Mouse (Mus musculus) liver, embryonic 15.5 days (tissue): Measurements from ENCODE around the gene Ucp3. TPM values are rescaled to one million over a fixed set of nuclear protein-coding genes. Genes with fewer than 3 reads are reported as not detected.

Experiments used
- ATAC-seq: fragments of 200-750 bp; cut with Nextera tagmentation; 2 replicates; pipeline ENCODE4 v1.8.0; 2017; ENCODE audit warnings: moderate number of reproducible peaks, mild to moderate bottlenecking, moderate library complexity; ENCODE audit not compliant: insufficient read depth
- H3K27ac ChIP-seq: fragments of 300-500 bp; sonication (generic); replicated peaks from 2 replicates; pipeline ENCODE4 v1.5.1; 2015; ENCODE audit warnings: mild to moderate bottlenecking, inconsistent platforms
- H3K27me3 ChIP-seq: fragments of 300-500 bp; sonication (generic); 2 replicates; pipeline ENCODE4 v1.6.1; 2015; ENCODE audit warnings: mild to moderate bottlenecking, inconsistent platforms
- H3K36me3 ChIP-seq: fragments of 300-500 bp; sonication (generic); replicated peaks from 2 replicates; pipeline ENCODE4 v1.6.1; 2015; ENCODE audit warnings: moderate library complexity, mild to moderate bottlenecking, inconsistent platforms
- H3K4me1 ChIP-seq: fragments of 300-500 bp; sonication (generic); replicated peaks from 2 replicates; pipeline ENCODE4 v1.6.1; 2015; ENCODE audit warnings: inconsistent platforms
- H3K4me2 ChIP-seq: fragments of 300-500 bp; sonication (generic); 2 replicates; pipeline ENCODE4 v1.6.1; 2015; ENCODE audit warnings: moderate library complexity, mild to moderate bottlenecking, inconsistent platforms
- H3K4me3 ChIP-seq: fragments of 300-500 bp; sonication (generic); replicated peaks from 2 replicates; pipeline ENCODE4 v1.5.1; 2015; ENCODE audit warnings: mild to moderate bottlenecking, inconsistent platforms
- H3K9ac ChIP-seq: fragments of 300-500 bp; sonication (generic); 2 replicates; pipeline ENCODE4 v1.6.1; 2015; ENCODE audit warnings: moderate library complexity, mild to moderate bottlenecking, inconsistent platforms
- H3K9me3 ChIP-seq: fragments of 300-500 bp; sonication (generic); replicated peaks from 2 replicates; pipeline ENCODE4 v1.6.1; 2016; ENCODE audit warnings: inconsistent platforms
- WGBS: fragments of 180-500 bp; shearing (Covaris S2); methylation state at CpG from one replicate; pipeline ENCODE4 v1.1.7; 2015; ENCODE audit warnings: mixed read lengths; ENCODE audit not compliant: insufficient replicate concordance; 5-methylcytosine and 5-hydroxymethylcytosine counted together
- polyA plus RNA-seq: library from polyadenylated mRNA; unstranded; fragments of >200 nt; fragmentation: Nextera tagmentation; extraction: Ambion mirVana; gene quantifications from 2 replicates; pipeline ENCODE4 v1.2.1, GENCODE M21; 2015

Gene Ucp3
- polyA plus RNA-seq, 1 experiment from 2014 or later: 0.06 TPM

DNA sequence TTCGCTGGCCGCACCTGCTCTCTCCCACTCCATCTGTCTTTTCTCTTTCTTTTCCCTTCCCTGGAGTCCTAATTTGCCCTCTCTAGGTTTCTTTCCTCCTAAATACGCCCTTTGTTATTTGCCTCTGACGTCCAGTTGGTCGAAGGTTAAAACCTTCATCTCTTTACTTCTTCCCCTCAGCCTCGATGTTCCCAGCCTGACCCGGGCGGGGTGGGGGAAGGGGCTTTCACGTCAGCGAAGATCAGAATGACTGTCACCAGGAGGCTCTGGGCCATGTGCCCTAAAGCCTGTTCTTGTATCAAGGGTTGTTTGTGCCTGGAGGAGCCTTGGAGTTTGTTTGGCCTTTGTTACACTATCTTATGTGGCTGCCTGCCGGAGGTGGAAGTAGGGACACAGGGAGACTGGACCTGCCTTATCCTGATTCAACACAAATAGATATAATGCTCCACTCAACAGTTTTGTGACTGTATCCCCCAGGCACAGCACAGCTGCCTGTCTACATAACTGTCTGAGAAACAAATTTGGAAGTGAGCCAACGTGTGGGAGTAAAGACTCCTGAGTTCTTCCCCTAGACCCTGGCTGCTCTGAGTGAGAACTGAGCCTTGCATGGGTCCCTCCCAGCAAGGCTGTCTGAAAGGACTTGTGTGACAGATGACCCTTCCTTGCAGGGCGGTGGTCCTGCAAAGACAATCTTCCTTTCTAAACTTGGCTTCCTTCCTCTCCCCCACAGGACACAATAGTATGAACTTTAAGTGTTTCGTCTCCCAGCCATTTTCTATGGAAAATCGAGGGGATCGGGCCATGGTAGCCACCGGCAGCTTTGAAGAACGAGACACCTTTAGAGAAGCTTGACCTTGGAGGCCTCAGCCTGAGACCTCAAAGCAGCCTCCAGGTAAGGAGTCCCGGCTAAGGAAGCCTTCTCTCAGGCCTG is 21.0 kb downstream of the Ucp3 start:
- no peaks in the 10 kb centered on the region for H3K9me3 ChIP-seq
- no peaks in the 10 kb centered on the region for H3K27me3 ChIP-seq
- H3K36me3 ChIP-seq: peaks cover 48% of the 10 kb centered on the region
- H3K4me2 ChIP-seq: peak overlapping the region; percentile 93
- H3K4me3 ChIP-seq: peak overlapping the region; percentile 79
- peaks cover 60% of the 10 kb centered on the region for H3K4me1 ChIP-seq
- peak; percentile 3 for ATAC-seq
- 12% methylated on average over 19 of the region's 19 CpGs for WGBS
- H3K9ac ChIP-seq: peak overlapping the region; percentile 90
- H3K27ac ChIP-seq: peak overlapping the region; percentile 93

DNA sequence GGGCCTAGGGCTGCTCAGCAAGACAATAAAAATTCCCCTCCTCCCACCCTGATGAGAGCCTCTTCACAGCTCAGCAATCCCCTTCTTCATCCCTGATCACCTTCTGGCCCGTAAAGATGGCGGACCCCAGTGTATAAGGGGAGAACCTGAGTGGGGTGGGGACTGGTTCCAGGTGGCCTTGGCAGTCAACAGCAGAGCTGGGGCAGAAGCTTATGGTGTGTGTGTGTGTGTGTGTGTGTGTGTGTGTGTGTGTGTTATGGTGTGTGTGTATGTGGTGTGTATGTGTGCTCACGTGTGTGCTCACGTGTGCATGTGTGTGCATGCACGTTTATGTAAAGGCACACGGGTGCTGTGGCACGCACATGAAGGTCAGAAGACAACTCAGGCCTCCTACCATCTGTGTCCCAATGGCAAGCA is 21.6 kb downstream of the Ucp3 start:
- 40% methylated on average over 7 of the region's 7 CpGs for WGBS
- no peaks in the 10 kb centered on the region for H3K27me3 ChIP-seq
- peak overlapping the region; percentile 93 for H3K27ac ChIP-seq
- H3K36me3 ChIP-seq: peaks cover 55% of the 10 kb centered on the region
- no peak for ATAC-seq
- H3K4me1 ChIP-seq: peaks cover 66% of the 10 kb centered on the region
- peak overlapping the region; percentile 93 for H3K4me2 ChIP-seq
- H3K9me3 ChIP-seq: no peaks in the 10 kb centered on the region
- peak overlapping the region; percentile 79 for H3K4me3 ChIP-seq
- peak overlapping the region; percentile 90 for H3K9ac ChIP-seq

DNA sequence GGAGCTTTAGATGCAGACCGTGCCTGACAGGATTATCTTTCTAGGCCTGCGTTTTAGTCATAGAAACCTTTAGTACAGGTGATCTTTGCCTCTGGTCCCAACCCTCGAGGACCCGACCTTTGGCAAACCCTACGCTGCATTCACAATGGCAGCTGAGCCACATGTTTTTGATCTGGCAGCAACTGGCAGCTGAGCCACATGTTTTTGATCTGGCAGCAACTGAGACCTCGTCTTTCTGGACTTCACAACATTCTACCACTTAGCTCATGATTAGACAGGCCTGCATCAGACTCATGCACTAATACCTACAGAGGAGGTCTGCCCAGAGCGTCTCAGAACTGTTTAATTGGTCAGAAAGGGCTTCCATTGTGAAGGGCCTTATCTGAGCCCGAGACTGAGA is 22.3 kb downstream of the Ucp3 start:
- peak overlapping the region; percentile 79 for H3K4me3 ChIP-seq
- 21% methylated on average over 8 of the region's 8 CpGs for WGBS
- H3K4me2 ChIP-seq: peak overlapping the region; percentile 93
- H3K27ac ChIP-seq: peak overlapping the region; percentile 93
- peak overlapping the region; percentile 90 for H3K9ac ChIP-seq
- H3K27me3 ChIP-seq: no peaks in the 10 kb centered on the region
- ATAC-seq: no peak
- H3K4me1 ChIP-seq: peaks cover 73% of the 10 kb centered on the region
- H3K9me3 ChIP-seq: no peaks in the 10 kb centered on the region
- peaks cover 61% of the 10 kb centered on the region for H3K36me3 ChIP-seq

DNA sequence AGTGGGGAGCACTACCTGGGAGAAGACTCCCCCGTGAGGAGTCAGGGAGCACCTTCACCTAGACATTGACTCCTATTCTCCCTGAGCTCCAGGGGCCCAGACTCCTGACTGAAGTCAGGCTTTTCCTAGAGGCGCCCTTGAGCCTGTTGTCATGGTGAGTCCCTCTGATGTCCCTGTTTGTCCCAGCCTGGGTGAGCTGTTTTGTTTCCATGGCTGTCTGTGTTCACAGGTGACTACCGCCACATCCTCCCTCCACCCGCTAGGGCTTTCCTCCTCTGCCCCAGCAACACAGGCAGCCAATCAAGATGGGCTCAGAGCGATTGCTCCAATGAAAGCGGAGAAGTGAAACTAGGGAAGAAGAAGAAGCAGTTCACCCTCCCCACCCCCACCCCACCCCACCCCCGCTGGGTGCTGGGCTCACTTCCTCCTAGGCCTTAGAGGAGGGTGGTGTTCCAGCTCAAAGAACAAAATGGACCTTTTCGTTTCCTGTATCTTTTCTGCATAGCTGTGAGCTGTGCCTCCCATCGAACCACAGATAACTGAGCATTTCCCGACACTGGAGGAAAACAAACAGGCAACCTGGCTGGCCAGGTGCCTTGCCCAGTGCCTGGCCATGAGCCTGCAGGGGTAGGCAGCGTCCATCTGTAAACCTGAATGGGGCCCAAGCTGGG is 22.9 kb downstream of the Ucp3 start:
- H3K9ac ChIP-seq: peak overlapping the region; percentile 90
- H3K36me3 ChIP-seq: peaks cover 68% of the 10 kb centered on the region
- no peaks in the 10 kb centered on the region for H3K27me3 ChIP-seq
- peak overlapping the region; percentile 93 for H3K4me2 ChIP-seq
- ATAC-seq: peak; percentile 26
- H3K4me1 ChIP-seq: peaks cover 79% of the 10 kb centered on the region
- H3K4me3 ChIP-seq: peak overlapping the region; percentile 79
- WGBS: 15% methylated on average over 11 of the region's 11 CpGs
- peak overlapping the region; percentile 93 for H3K27ac ChIP-seq
- no peaks in the 10 kb centered on the region for H3K9me3 ChIP-seq

DNA sequence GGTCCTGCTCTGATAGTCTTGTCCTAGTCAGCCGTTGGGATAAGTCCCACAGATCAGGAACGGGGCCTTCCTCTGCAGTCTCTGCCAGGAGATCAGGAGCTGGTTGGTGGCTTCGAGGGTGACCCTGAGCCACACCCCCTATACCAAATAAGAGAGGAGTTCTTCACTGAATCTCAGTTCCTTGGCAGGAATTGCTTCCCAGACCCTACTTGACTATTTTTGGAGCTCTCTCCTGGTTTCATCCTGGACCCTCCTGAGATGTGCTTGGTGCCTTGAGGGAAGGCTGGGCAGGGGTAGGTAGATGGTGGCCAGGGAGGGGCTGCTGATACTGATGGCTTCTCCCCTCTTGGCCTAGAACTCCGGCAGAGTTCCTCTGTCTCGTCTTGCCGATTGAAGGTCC is 23.6 kb downstream of the Ucp3 start:
- Histone ChIP-seq H3K9ac (peak overlapping the region; percentile 90), H3K27ac (peak overlapping the region; percentile 93), H3K36me3 (peaks cover 69% of the 10 kb centered on the region), H3K27me3 (no peaks in the 10 kb centered on the region), H3K9me3 (no peaks in the 10 kb centered on the region), H3K4me3 (peak overlapping the region; percentile 79), H3K4me2 (peak overlapping the region; percentile 93), H3K4me1 (peaks cover 85% of the 10 kb centered on the region)
- 81% methylated on average over 6 of the region's 6 CpGs for WGBS
- ATAC-seq: no peak

DNA sequence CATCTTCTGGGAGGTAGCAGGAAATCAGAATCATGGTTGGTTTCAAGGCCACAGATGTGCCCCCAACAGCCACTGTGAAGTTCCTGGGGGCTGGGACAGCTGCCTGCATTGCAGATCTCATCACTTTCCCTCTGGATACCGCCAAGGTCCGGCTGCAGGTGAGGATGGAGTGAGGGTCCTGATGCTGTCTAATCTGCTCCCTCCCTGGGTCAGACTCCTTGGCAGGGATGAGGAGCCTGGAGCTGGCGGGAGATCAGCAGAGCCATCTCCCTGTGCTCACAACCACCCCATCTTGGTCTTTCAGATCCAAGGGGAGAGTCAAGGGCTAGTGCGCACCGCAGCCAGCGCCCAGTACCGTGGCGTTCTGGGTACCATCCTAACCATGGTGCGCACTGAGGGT is 24.0 kb downstream of the Ucp3 start:
- 97% methylated on average over 9 of the region's 9 CpGs for WGBS
- peaks cover 69% of the 10 kb centered on the region for H3K36me3 ChIP-seq
- peak overlapping the region; percentile 93 for H3K27ac ChIP-seq
- ATAC-seq: no peak
- peak overlapping the region; percentile 93 for H3K4me2 ChIP-seq
- no peaks in the 10 kb centered on the region for H3K9me3 ChIP-seq
- H3K9ac ChIP-seq: peak overlapping the region; percentile 90; the same call in 1 of the 2 replicates
- no peaks in the 10 kb centered on the region for H3K27me3 ChIP-seq
- peaks cover 85% of the 10 kb centered on the region for H3K4me1 ChIP-seq
- H3K4me3 ChIP-seq: peak overlapping the region; percentile 79

DNA sequence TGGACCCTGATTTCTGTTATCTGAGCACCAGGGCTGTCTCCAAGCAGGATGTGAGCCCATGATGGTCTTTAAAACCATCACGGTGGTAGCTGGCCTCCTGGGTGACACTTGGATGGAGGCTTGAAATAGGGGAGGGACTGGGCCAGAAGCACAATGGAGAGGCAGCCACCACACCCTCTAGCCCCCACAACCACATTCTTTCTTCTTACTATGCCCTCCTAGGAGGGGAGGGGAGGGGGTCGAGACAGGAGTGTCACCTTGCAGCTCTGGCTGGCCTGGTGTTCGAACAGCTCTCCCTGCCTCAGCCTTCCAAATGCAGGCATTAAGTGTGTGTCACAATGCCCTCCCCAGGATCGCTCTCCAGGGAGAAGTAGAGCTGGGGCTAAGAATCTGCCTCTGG is 24.6 kb downstream of the Ucp3 start:
- peak overlapping the region; percentile 79 for H3K4me3 ChIP-seq
- H3K9ac ChIP-seq: 0 out of 2 replicates have a peak overlapping the region, but pooled peaks have one; percentile 90
- H3K27me3 ChIP-seq: no peaks in the 10 kb centered on the region
- H3K4me2 ChIP-seq: peak overlapping the region; percentile 93
- peaks cover 85% of the 10 kb centered on the region for H3K4me1 ChIP-seq
- peak overlapping the region; percentile 93 for H3K27ac ChIP-seq
- H3K9me3 ChIP-seq: no peaks in the 10 kb centered on the region
- H3K36me3 ChIP-seq: peaks cover 69% of the 10 kb centered on the region
- no peak for ATAC-seq
- 91% methylated on average over 4 of the region's 4 CpGs for WGBS

DNA sequence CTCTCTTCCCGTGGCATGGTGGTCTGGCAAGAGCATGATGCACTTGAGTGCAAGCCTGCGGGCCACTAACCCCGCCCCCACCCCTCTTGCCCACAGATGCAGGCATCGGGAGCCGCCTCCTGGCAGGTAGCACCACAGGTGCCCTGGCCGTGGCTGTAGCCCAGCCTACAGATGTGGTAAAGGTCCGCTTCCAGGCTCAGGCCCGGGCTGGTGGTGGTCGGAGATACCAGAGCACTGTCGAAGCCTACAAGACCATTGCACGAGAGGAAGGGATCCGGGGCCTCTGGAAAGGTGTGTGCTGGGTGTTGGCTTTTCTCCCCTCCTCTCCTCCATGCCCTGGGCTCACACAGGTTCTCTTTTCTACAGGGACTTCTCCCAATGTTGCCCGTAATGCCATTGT is 25.2 kb downstream of the Ucp3 start:
- 88% methylated on average over 13 of the region's 13 CpGs for whole genome bisulfite sequencing
- H3K4me2 ChIP-seq: peak overlapping the region; percentile 93
- peaks cover 85% of the 10 kb centered on the region for H3K4me1 ChIP-seq
- H3K9ac ChIP-seq: no peak overlapping the region
- H3K27me3 ChIP-seq: no peaks in the 10 kb centered on the region
- peaks cover 69% of the 10 kb centered on the region for H3K36me3 ChIP-seq
- peak overlapping the region; percentile 93; the same call in 1 of the 2 replicates for H3K27ac ChIP-seq
- 0 out of 2 replicates have a peak overlapping the region, but pooled peaks have one; percentile 79 for H3K4me3 ChIP-seq
- no peaks in the 10 kb centered on the region for H3K9me3 ChIP-seq
- ATAC-seq: no peak

DNA sequence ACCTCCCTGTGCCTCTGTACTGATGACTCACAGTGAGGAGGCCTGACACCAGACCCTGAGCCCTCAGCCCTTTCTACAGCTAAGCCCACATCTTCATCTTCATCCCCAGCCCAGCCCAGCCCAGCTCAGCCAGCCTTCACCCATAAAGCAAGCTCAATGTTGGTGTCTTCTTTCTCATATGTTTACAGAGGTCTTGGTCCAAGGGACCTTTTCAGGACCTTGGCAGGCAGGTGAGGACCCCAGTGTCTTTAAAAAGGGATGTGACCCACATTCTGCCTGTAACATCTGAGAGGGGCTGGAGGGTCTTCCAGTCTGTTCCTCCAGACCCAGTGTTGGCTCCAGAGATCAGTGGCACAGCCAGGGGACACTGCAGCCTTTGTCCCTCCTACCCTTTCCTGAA is 26.7 kb downstream of the Ucp3 start:
- H3K36me3 ChIP-seq: peaks cover 63% of the 10 kb centered on the region
- H3K27ac ChIP-seq: peak overlapping the region; percentile 85
- no peaks in the 10 kb centered on the region for H3K9me3 ChIP-seq
- no peak overlapping the region for H3K4me2 ChIP-seq
- no peak overlapping the region for H3K9ac ChIP-seq
- no peak overlapping the region for H3K4me3 ChIP-seq
- no peak for ATAC-seq
- peaks cover 99% of the 10 kb centered on the region for H3K4me1 ChIP-seq
- H3K27me3 ChIP-seq: no peaks in the 10 kb centered on the region

DNA sequence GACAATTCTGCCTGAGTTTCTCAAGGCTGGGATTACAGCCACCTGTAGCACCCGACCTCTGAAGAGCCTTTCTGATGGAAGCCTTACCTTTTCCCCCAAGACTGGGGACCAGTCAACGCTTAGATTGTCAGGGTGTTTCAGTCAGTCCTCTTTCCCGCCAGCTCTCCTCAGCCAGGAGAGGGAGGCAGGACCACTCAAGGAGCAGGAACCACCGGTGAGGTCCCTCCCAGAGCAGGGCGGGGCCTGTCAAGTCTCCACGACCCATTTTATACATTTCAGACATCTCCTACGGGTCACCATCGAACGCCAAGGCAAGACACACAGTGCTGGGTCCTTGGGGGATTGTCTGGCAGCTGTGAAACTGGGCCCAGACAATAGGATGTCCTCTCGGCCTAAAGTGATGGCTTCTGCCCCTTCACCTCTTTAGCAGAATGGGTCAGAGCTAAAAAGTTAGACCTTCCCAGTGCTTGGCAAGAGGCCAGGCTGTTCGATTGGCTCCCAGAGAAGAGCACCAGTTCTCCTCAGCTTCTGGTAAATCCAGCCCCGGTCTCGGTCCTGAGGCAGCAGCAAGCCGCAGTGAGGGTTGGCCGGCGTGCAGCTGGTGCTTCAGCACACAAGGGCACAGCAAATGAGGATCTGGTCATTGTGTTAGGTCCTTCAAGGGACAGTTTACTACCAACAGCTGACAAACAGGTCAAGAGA is 27.6 kb downstream of the Ucp3 start:
- no peak for ATAC-seq
- 62% methylated on average over 16 of the region's 16 CpGs for WGBS
- H3K27ac ChIP-seq: peak overlapping the region; percentile 85
- H3K36me3 ChIP-seq: peaks cover 54% of the 10 kb centered on the region
- no peaks in the 10 kb centered on the region for H3K27me3 ChIP-seq
- peaks cover 98% of the 10 kb centered on the region for H3K4me1 ChIP-seq
- H3K4me2 ChIP-seq: no peak overlapping the region
- no peaks in the 10 kb centered on the region for H3K9me3 ChIP-seq
- H3K4me3 ChIP-seq: no peak overlapping the region
- H3K9ac ChIP-seq: no peak overlapping the region
